Mouse (Mus musculus): ENCODE data around the gene Igsf3.

The Igsf3 gene

GRCm38 (mm10) chr3:101502086-101502760 is 125.3 kb downstream of the Igsf3 start:
- 62% methylated on average over 14 of the region's 14 CpGs for WGBS

DNA sequence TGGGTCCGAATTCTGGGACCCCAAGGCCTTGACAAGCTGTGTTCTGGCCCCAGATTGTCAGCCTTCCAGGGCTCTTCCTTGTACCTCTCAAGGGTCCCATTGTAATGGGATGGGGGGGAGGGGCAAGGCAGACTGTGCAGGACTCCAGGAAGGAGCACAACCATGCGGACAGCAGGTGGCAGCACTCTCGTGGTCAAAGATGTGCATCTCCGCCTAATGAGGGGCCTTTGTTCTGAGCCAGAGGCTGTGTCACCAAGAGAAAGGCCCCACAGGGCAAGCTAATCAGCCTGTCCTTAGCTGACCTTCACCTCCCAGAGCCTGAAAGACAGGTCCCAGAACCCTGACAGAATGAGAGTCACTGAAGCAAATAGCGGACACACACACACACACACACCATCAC is 129.3 kb downstream of the Igsf3 start:
- 25% methylated on average over 5 of the region's 5 CpGs for WGBS

DNA sequence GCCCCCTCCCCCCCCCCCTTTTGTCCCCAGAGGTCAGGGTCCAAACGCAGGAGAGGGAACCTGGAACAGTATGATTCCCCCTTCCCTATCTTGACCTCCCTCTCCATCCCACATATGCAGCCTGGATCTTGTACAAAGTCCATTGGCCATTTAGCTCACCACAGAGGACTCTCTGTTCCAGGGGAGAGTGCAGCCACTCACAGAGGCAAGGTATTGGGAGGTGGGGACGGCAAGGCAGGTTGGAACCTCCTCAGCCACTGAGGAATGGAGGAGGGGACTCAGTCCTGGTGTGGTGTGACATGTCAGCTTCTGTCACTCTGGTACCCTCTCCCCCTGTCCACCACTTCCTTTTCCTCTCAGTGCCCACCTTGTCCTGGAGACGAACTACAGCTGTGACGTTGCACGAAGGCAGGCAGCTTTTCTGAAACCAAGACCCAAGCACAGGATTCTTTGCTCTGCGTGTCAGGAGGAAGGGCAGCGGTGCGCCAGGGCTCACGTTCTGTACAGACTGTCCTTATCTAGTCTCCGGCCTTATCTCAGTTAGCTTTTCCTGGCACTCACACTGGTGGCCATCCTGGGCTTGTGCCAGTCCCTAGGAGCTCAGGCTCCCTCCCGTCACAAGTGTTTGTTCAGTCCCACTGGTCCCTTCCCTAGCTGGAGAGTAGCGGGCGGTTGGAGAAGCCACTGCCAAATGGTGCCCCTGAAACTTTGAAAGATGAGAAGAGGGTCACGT is 130.3 kb downstream of the Igsf3 start:
- WGBS = 77% methylated on average over 14 of the region's 14 CpGs

DNA sequence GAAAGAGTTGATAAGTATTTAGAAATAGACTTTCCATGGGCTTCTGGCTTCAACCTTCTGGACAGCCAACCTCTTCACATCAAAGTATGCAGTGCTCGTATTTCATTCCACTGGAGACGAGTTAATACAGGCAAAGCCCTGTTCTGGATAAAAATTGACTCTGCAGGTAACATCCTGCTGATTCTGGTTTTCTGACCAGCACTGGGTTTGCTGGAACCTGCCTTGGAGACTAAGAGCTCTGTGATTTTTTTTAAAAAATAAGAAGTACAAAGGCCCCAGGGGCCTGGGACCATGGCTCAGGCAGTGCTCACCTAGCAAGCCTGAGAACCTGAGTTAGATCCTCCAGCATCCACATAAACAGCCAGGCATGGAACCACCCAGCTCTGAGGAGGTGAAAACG is 130.9 kb downstream of the Igsf3 start:
- WGBS = 93% methylated on average over 3 of the region's 3 CpGs

GRCm38 (mm10) chr3:101509707-101510544 is 133.0 kb downstream of the Igsf3 start:
- whole genome bisulfite sequencing = 92% methylated on average over 10 of the region's 10 CpGs

DNA sequence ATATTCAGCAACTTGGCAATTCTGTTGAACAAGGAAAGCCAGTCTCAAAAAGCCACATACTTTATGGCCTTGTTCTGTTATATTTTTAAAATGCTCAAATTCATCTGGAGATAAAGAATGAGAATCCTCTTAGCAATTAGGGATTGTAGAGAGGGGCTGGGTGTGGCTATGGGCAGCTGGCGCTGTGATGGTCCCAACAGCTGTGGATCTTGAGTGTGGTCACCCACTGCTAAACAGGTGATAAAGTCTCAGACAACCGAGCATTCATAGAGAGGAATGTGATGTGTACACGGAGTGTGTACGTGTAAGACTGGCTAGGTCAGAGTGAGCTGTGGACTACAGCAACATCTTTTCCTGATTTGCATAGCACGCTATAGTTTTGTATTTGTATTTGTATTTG is 133.7 kb downstream of the Igsf3 start:
- 94% methylated on average over 5 of the region's 5 CpGs for WGBS

Data from cerebral cortex, adult 2 months (tissue).